Mouse (Mus musculus): ENCODE results near the gene Gpr153. TPM values are rescaled to one million over a fixed set of nuclear protein-coding genes. Genes with fewer than 3 reads are reported as not detected.

Gpr153 gene
- polyA plus RNA-seq, 1 experiment from 2014 or later: 6.9 TPM

DNA sequence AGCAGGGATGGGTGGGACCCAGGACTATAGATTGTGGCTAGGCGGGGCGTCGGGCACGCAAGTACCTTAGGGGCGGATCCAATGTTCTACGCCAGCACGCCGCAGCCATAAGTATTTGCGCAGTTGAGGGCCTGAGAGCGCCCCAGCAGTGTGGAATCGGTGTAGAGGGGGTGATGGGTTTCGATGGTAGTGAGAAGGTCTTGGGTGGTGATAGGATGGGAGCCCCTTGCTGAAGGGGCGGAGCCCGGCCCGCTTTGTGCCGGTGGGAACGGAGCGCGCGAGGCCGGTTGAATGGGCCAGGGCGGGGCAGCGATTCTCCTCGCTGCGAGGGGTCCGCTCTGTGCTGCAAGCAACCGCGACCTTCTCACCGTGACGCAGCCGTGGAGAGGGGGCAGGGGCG, 12.2 kb downstream of the Gpr153 start:
- ATAC-seq (ENCODE audit: low FRiP score, low TSS enrichment): no peak

DNA sequence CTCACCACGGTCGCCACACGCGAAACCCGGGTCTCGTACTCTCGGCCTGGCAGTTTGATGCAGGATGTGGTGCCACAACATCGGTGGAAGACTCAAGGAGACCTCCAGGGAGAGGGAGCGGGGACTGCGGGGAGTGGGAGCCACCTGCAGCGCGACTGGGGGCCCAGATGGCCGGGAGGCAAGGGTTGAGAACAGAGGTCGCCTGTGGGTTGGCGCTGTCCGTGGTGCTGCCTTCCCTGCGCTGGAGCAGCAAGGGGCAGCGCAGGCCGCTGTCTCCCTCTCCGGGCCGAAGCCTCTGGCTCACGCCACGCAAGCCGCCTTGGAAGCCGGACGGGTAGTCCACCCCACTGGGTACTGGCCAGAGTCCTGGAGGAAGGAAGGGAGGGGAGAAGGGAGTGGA, 12.9 kb downstream of the Gpr153 start:
- H3K27me3 ChIP-seq (ENCODE audit: control insufficient read depth, insufficient read depth, low read length): peaks cover 25% of the 10 kb centered on the region; the same call in 1 of the 2 replicates
- WGBS: 6% methylated on average over 25 of the region's 26 CpGs
- H3K27ac ChIP-seq (replicated peaks): no peak overlapping the region
- H3K4me3 ChIP-seq (ENCODE audit: low read depth, low read length): no peak overlapping the region
- H3K36me3 ChIP-seq (ENCODE audit: control insufficient read depth, insufficient read depth, low read length): no peaks in the 10 kb centered on the region
- no peak overlapping the region for H3K9ac ChIP-seq (ENCODE audit: low read length)
- no peaks in the 10 kb centered on the region for H3K9me3 ChIP-seq (ENCODE audit: control insufficient read depth, low read length)
- H3K4me2 ChIP-seq (replicated peaks; ENCODE audit: low read depth): no peak overlapping the region
- no peaks in the 10 kb centered on the region; the same call in 1 of the 2 replicates for H3K4me1 ChIP-seq (replicated peaks; ENCODE audit: control insufficient read depth, insufficient read depth)
- ATAC-seq (ENCODE audit: low FRiP score, low TSS enrichment) (no peak), DNase-seq (ENCODE audit: low spot score) (peak; percentile 71)
- no peak for TF ChIP-seq EP300 (optimal IDR thresholded peaks at IDR 0.05)
- TF ChIP-seq CTCF (IDR thresholded peaks at IDR 0.05; ENCODE audit: low read depth): no peak

More for the DNA sequence above, 12.2 kb downstream of the Gpr153 start:
- 3% methylated on average over 30 of the region's 32 CpGs for WGBS
- DNase-seq (ENCODE audit: low spot score): no peak
- H3K9me3 ChIP-seq (ENCODE audit: control insufficient read depth, low read length): no peaks in the 10 kb centered on the region
- H3K9ac ChIP-seq (ENCODE audit: low read length): no peak overlapping the region
- no peak overlapping the region for H3K27ac ChIP-seq (replicated peaks)
- TF ChIP-seq CTCF (IDR thresholded peaks at IDR 0.05; ENCODE audit: low read depth) (no peak), EP300 (optimal IDR thresholded peaks at IDR 0.05) (no peak)
- H3K36me3 ChIP-seq (ENCODE audit: control insufficient read depth, insufficient read depth, low read length): no peaks in the 10 kb centered on the region
- H3K4me1 ChIP-seq (replicated peaks; ENCODE audit: control insufficient read depth, insufficient read depth): no peaks in the 10 kb centered on the region; the same call in 1 of the 2 replicates
- peak overlapping the region; percentile 34 for H3K4me2 ChIP-seq (replicated peaks; ENCODE audit: low read depth)
- H3K27me3 ChIP-seq (ENCODE audit: control insufficient read depth, insufficient read depth, low read length): peaks cover 25% of the 10 kb centered on the region; the same call in 1 of the 2 replicates
- H3K4me3 ChIP-seq (ENCODE audit: low read depth, low read length): 0 out of 2 replicates have a peak overlapping the region, but pooled peaks have one; percentile 6

DNA sequence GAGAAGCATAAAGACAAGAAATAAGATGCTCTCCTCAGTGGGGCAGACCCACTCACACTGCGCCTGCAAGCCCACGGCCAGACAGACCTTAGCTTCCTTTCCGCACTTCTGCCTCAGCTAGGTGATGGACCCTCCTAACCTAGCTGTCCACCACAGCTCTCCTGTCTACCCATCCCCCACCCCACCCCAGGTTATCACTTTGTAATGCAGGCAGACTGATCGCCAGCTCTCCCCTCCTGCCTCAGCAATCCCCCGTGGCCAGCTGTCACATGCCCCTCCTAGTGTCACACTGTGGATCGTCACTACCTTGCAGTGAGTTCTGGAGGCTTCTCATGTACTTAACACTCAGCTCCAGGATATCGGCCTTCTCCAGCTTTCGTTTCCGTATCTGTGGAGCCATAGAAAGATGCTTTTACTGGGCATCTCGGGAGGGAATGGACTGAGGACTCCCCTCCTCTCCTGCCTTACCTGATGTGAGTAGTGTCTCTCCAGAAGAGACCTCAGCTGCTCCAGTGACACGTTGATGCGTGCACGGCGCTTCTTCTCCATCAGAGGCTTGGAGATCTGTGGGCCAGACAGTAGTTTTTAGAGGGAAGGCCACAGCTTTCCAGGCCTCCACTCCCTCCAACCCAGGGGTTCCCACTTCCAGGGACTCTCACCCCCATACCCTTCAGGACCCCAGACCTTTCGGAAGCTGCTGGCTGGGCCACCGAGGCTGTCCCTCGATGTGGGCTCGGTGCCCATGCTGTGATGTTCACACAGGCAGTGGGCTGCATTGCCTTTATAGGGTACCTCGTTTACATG, 13.5 kb downstream of the Gpr153 start:
- Histone ChIP-seq H3K4me2 (replicated peaks; ENCODE audit: low read depth) (no peak overlapping the region), H3K9ac (ENCODE audit: low read length) (no peak overlapping the region), H3K4me1 (replicated peaks; ENCODE audit: control insufficient read depth, insufficient read depth) (no peaks in the 10 kb centered on the region; the same call in 1 of the 2 replicates), H3K9me3 (ENCODE audit: control insufficient read depth, low read length) (no peaks in the 10 kb centered on the region), H3K27me3 (ENCODE audit: control insufficient read depth, insufficient read depth, low read length) (peaks cover 25% of the 10 kb centered on the region; the same call in 1 of the 2 replicates), H3K27ac (replicated peaks) (no peak overlapping the region), H3K4me3 (ENCODE audit: low read depth, low read length) (no peak overlapping the region), H3K36me3 (ENCODE audit: control insufficient read depth, insufficient read depth, low read length) (no peaks in the 10 kb centered on the region)
- TF ChIP-seq CTCF (IDR thresholded peaks at IDR 0.05; ENCODE audit: low read depth) (no peak), EP300 (optimal IDR thresholded peaks at IDR 0.05) (no peak)
- ATAC-seq (ENCODE audit: low FRiP score, low TSS enrichment) (no peak), DNase-seq (ENCODE audit: low spot score) (no peak)
- 25% methylated on average over 19 of the region's 19 CpGs for WGBS

DNA sequence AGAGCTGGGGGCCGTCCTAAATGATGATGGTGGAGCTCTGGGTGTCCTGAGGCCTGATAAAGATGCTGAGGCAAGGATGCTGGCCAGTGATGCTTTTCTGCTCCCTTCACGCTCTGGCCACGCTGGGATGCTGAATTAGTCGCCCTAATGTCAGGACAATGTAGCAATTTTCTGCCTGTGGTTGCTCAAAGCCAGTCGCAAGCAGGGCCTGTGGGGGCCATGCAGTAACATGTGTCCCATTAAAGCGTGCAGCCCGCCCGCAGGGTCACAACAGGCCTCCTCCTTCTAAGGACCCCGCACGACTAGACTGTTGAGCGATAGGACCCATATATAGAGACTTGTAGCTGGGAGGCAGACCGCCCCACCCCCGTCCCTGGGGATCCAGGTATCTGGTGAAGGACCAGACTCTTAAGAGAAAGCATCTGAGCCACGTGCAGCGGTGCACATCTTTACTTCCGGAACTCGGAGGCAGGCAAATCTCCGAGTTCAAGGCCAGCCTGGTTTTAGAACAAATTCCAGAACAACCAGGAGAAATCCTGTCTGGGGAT, 14.4 kb downstream of the Gpr153 start:
- ATAC-seq (ENCODE audit: low FRiP score, low TSS enrichment) (no peak), DNase-seq (ENCODE audit: low spot score) (no peak)
- no peaks in the 10 kb centered on the region for H3K9me3 ChIP-seq (ENCODE audit: control insufficient read depth, low read length)
- H3K4me3 ChIP-seq (ENCODE audit: low read depth, low read length): no peak overlapping the region
- H3K36me3 ChIP-seq (ENCODE audit: control insufficient read depth, insufficient read depth, low read length): no peaks in the 10 kb centered on the region
- 55% methylated on average over 18 of the region's 18 CpGs for WGBS
- no peak overlapping the region for H3K27ac ChIP-seq (replicated peaks)
- H3K4me1 ChIP-seq (replicated peaks; ENCODE audit: control insufficient read depth, insufficient read depth): no peaks in the 10 kb centered on the region; the same call in 1 of the 2 replicates
- no peak overlapping the region for H3K4me2 ChIP-seq (replicated peaks; ENCODE audit: low read depth)
- peaks cover 25% of the 10 kb centered on the region; the same call in 1 of the 2 replicates for H3K27me3 ChIP-seq (ENCODE audit: control insufficient read depth, insufficient read depth, low read length)
- no peak for TF ChIP-seq EP300 (optimal IDR thresholded peaks at IDR 0.05)
- TF ChIP-seq CTCF (IDR thresholded peaks at IDR 0.05; ENCODE audit: low read depth): no peak
- no peak overlapping the region for H3K9ac ChIP-seq (ENCODE audit: low read length)

DNA sequence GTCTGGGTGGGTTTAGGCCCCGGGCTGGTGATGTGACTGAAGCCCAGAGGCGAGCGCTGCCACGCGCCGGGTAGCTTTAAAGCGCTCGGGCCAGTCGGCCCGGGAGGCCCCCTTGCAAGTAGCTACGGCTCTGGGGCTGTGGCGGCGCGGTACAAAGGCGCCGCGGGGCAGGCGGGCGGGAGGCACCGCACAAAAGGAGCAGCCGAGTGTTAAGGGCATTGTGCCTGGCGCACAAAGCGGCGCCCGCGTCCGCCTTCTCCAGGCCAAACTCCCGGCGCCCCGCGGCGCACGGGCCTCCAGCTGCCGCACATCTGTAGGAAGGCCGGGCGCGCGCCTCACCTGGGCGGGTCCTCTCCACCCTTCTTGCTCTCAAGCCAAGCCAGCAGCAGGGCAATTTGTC, 16.4 kb downstream of the Gpr153 start:
- TF ChIP-seq CTCF (IDR thresholded peaks at IDR 0.05; ENCODE audit: low read depth) (no peak), EP300 (optimal IDR thresholded peaks at IDR 0.05) (no peak)
- H3K36me3 ChIP-seq (ENCODE audit: control insufficient read depth, insufficient read depth, low read length): no peaks in the 10 kb centered on the region
- H3K4me3 ChIP-seq (ENCODE audit: low read depth, low read length): peak overlapping the region; percentile 10; the same call in 1 of the 2 replicates
- DNase-seq (ENCODE audit: low spot score) (peak; percentile 32), ATAC-seq (ENCODE audit: low FRiP score, low TSS enrichment) (no peak)
- H3K9ac ChIP-seq (ENCODE audit: low read length): no peak overlapping the region
- no peak overlapping the region for H3K27ac ChIP-seq (replicated peaks)
- H3K4me1 ChIP-seq (replicated peaks; ENCODE audit: control insufficient read depth, insufficient read depth): no peaks in the 10 kb centered on the region; the same call in 1 of the 2 replicates
- 2% methylated on average over 26 of the region's 39 CpGs for WGBS
- H3K4me2 ChIP-seq (replicated peaks; ENCODE audit: low read depth): peak overlapping the region; percentile 41; the same call in 1 of the 2 replicates
- H3K27me3 ChIP-seq (ENCODE audit: control insufficient read depth, insufficient read depth, low read length): peaks cover 25% of the 10 kb centered on the region; the same call in 1 of the 2 replicates
- no peaks in the 10 kb centered on the region for H3K9me3 ChIP-seq (ENCODE audit: control insufficient read depth, low read length)
